Mouse (Mus musculus) telencephalon, adult 2 months (tissue): Measurements from ENCODE around the gene Papln.

ENCODE experiments used
- DNase-seq: peaks from one replicate; pipeline ENCODE4 v3.0.0-alpha.2; 2011; ENCODE audit warnings: low read depth, low spot score

Gene Papln

GRCm38 (mm10) chr12:83830424-83830823 lies 67.0 kb downstream of the Papln start:
- no peak for DNase-seq

GRCm38 (mm10) chr12:83833979-83834378 lies 70.5 kb downstream of the Papln start:
- no peak for DNase-seq

GRCm38 (mm10) chr12:83841409-83842190 lies 78.2 kb downstream of the Papln start:
- peak; percentile 48 for DNase-seq
